Mouse (Mus musculus) limb, embryonic 14.5 days (tissue): Measurements from ENCODE around the gene Rap1b. TPM values are rescaled to one million over a fixed set of nuclear protein-coding genes. Genes with fewer than 3 reads are reported as not detected.

Source experiments
- ATAC-seq: fragments of 200-750 bp; cut with Nextera tagmentation; 2 replicates; pipeline ENCODE4 v1.8.0; 2017; ENCODE audit warnings: low read depth, moderate number of reproducible peaks, moderate TSS enrichment; ENCODE audit not compliant: low FRiP score
- DNase-seq: peaks from one replicate; pipeline ENCODE4 v3.0.0-alpha.2; 2015; ENCODE audit warnings: low spot score
- H3K27ac ChIP-seq: fragments of 300-500 bp; sonication (generic); replicated peaks from 2 replicates; pipeline ENCODE4 v1.5.1; 2014; ENCODE audit warnings: low read depth, mild to moderate bottlenecking, low read length, moderate library complexity, mixed read lengths
- H3K27me3 ChIP-seq: fragments of 300-500 bp; sonication (generic); 2 replicates; pipeline ENCODE4 v1.6.1; 2014; ENCODE audit warnings: low read length, mixed read lengths; ENCODE audit not compliant: control insufficient read depth, insufficient read depth
- H3K36me3 ChIP-seq: fragments of 300-500 bp; sonication (generic); 2 replicates; pipeline ENCODE4 v1.6.1; 2014; ENCODE audit warnings: mild to moderate bottlenecking, low read length, moderate library complexity, mixed read lengths; ENCODE audit not compliant: control insufficient read depth, insufficient read depth
- H3K4me1 ChIP-seq: fragments of 300-500 bp; sonication (generic); 2 replicates; pipeline ENCODE4 v1.6.1; 2014; ENCODE audit warnings: antibody characterized with exemption, low read length, mixed read lengths; ENCODE audit not compliant: control insufficient read depth, insufficient read depth
- H3K4me2 ChIP-seq: fragments of 300-500 bp; sonication (generic); replicated peaks from 2 replicates; pipeline ENCODE4 v1.6.1; 2014; ENCODE audit warnings: low read depth, mild to moderate bottlenecking, low read length, moderate library complexity; ENCODE audit not compliant: severe bottlenecking
- H3K4me3 ChIP-seq: fragments of 300-500 bp; sonication (generic); replicated peaks from 2 replicates; pipeline ENCODE4 v1.5.1; 2014; ENCODE audit warnings: low read length
- H3K9ac ChIP-seq: fragments of 300-500 bp; sonication (generic); 2 replicates; pipeline ENCODE4 v1.6.1; 2014; ENCODE audit warnings: mild to moderate bottlenecking, low read depth, low read length, moderate library complexity; ENCODE audit not compliant: severe bottlenecking
- H3K9me3 ChIP-seq: fragments of 300-500 bp; sonication (generic); 2 replicates; pipeline ENCODE4 v1.6.1; 2016; ENCODE audit warnings: low read length; ENCODE audit not compliant: control insufficient read depth
- POLR2A ChIP-seq: fragments of 200-500 bp; IDR thresholded peaks from 2 replicates; pipeline ENCODE4 v1.8.0; 2012; ENCODE audit warnings: inconsistent platforms, mild to moderate bottlenecking, moderate library complexity, borderline replicate concordance; ENCODE audit not compliant: insufficient read depth, insufficient read length; ENCODE audit errors: extremely low read depth
- WGBS: fragments of 180-500 bp; shearing (Covaris S2); extraction: QIAGEN DNeasy Blood & Tissue Kit; methylation state at CpG from one replicate; pipeline ENCODE4 v1.1.7; 2014; 5-methylcytosine and 5-hydroxymethylcytosine counted together
- polyA plus RNA-seq, 2 experiments: library from polyadenylated mRNA; depleted of rRNA in 1 of 2; stranded (reverse) in 1 of 2; unstranded in 1 of 2; fragments of >200 nt; fragmentation: Nextera tagmentation in 1 of 2; extraction: Ambion mirVana in 1 of 2; gene quantifications; 2 replicates each; pipeline versions ENCODE4 v1.2.1 to v1.2.3; 2012 to 2014

Gene Rap1b
- polyA plus RNA-seq, 2 experiments: 94.9 to 190 TPM

GRCm38 (mm10) chr10:117773106-117773720 is 72.6 kb downstream of the Rap1b start:
- Histone ChIP-seq H3K27ac (no peak overlapping the region), H3K4me3 (no peak overlapping the region), H3K9ac (no peak overlapping the region), H3K27me3 (no peaks in the 10 kb centered on the region), H3K4me2 (no peak overlapping the region), H3K9me3 (no peaks in the 10 kb centered on the region), H3K4me1 (no peaks in the 10 kb centered on the region), H3K36me3 (peaks cover 79% of the 10 kb centered on the region)
- WGBS: 93% methylated on average over 7 of the region's 7 CpGs
- TF ChIP-seq POLR2A: no peak
- DNase-seq: no peak
- no peak for ATAC-seq

- H3K4me3 ChIP-seq: no peak overlapping the region
- ATAC-seq (no peak), DNase-seq (no peak)
- H3K9ac ChIP-seq: no peak overlapping the region
- H3K36me3 ChIP-seq: peaks cover 79% of the 10 kb centered on the region
- H3K4me1 ChIP-seq: no peaks in the 10 kb centered on the region
- H3K9me3 ChIP-seq: no peaks in the 10 kb centered on the region
- WGBS: 94% methylated on average over 17 of the region's 17 CpGs
- no peak overlapping the region for H3K27ac ChIP-seq
- no peak overlapping the region for H3K4me2 ChIP-seq
- no peak for TF ChIP-seq POLR2A
- no peaks in the 10 kb centered on the region for H3K27me3 ChIP-seq
These were observed 73.3 kb downstream of the Rap1b start for GRCm38 (mm10) chr10:117772364-117773105.

- Histone ChIP-seq H3K4me1 (no peaks in the 10 kb centered on the region), H3K4me2 (no peak overlapping the region), H3K9me3 (no peaks in the 10 kb centered on the region), H3K27me3 (no peaks in the 10 kb centered on the region), H3K36me3 (peaks cover 78% of the 10 kb centered on the region), H3K4me3 (no peak overlapping the region), H3K27ac (no peak overlapping the region), H3K9ac (no peak overlapping the region)
- TF ChIP-seq POLR2A: no peak
- ATAC-seq (no peak), DNase-seq (no peak)
- 94% methylated on average over 10 of the region's 10 CpGs for WGBS
These were observed 74.7 kb downstream of the Rap1b start for GRCm38 (mm10) chr10:117771131-117771510.

- no peak for TF ChIP-seq POLR2A
- Histone ChIP-seq H3K27ac (no peak overlapping the region), H3K4me1 (no peaks in the 10 kb centered on the region), H3K4me2 (no peak overlapping the region), H3K4me3 (no peak overlapping the region), H3K36me3 (peaks cover 78% of the 10 kb centered on the region), H3K27me3 (no peaks in the 10 kb centered on the region), H3K9me3 (no peaks in the 10 kb centered on the region), H3K9ac (no peak overlapping the region)
- DNase-seq (no peak), ATAC-seq (no peak)
- 94% methylated on average over 18 of the region's 18 CpGs for WGBS
These were observed 75.3 kb downstream of the Rap1b start for GRCm38 (mm10) chr10:117770286-117771130.

- Histone ChIP-seq H3K27ac (no peak overlapping the region), H3K4me1 (no peaks in the 10 kb centered on the region), H3K27me3 (no peaks in the 10 kb centered on the region), H3K4me3 (no peak overlapping the region), H3K9me3 (no peaks in the 10 kb centered on the region), H3K9ac (no peak overlapping the region), H3K4me2 (no peak overlapping the region), H3K36me3 (peaks cover 79% of the 10 kb centered on the region)
- no peak for TF ChIP-seq POLR2A
- whole genome bisulfite sequencing: 94% methylated on average over 9 of the region's 9 CpGs
- DNase-seq: no peak
- no peak for ATAC-seq
These were observed 76.1 kb downstream of the Rap1b start for GRCm38 (mm10) chr10:117769541-117770285.
